Mouse (Mus musculus): ENCODE data around the gene Frat1. TPM values are rescaled to one million over a fixed set of nuclear protein-coding genes. Genes with fewer than 3 reads are reported as not detected.
A peak's percentile ranks its signal among the peaks of the same experiment; 100 is the strongest.
"Not testable (repeated sequence)": the region's sequence is repeated elsewhere in the genome, so short reads cannot be mapped to it uniquely, and the experiment has no call there.

Gene Frat1
- polyA plus RNA-seq, 1 experiment from 2014 or later = 31.4 TPM

GRCm38 (mm10) chr19:41842706-41843105 lies 12.9 kb downstream of the Frat1 start:
- Histone ChIP-seq H3K9me3 (ENCODE audit: control insufficient read depth, low read length) (no peaks in the 10 kb centered on the region), H3K27me3 (ENCODE audit: control insufficient read depth, insufficient read depth, low read length) (no peaks in the 10 kb centered on the region), H3K27ac (ENCODE audit: low read depth, low read length) (no peak overlapping the region), H3K36me3 (ENCODE audit: control insufficient read depth, insufficient read depth, low read length) (no peaks in the 10 kb centered on the region), H3K9ac (replicated peaks; ENCODE audit: low read depth, low read length) (no peak overlapping the region), H3K4me3 (ENCODE audit: low read depth, low read length) (no peak overlapping the region), H3K4me2 (ENCODE audit: low read depth, low read length) (no peak overlapping the region), H3K4me1 (ENCODE audit: control insufficient read depth, insufficient read depth, low read length) (peaks cover 10% of the 10 kb centered on the region)
- ATAC-seq (ENCODE audit: low read depth) = no peak
- WGBS = 90% methylated on average over 4 of the region's 4 CpGs

DNA sequence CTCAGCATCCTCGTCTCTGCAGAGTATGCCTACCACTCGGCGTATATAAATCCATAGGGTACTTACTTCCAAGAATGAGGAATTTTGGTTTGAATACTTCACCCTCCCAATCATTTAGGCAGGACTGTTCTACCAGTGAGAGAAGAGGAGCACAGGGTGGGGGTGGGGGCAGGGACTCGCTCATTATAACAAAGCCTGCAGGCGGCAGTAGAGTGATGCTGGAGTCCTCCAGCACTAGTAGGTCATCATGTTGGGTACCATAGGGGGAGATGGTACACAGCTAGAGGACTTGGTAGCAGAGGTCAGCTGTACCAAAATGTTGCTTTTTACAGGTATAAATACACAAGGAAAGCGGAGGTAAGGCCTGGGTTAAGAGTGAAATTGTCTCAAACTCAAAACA lies 14.6 kb downstream of the Frat1 start:
- H3K27me3 ChIP-seq (ENCODE audit: control insufficient read depth, insufficient read depth, low read length) = no peaks in the 10 kb centered on the region
- H3K4me3 ChIP-seq (ENCODE audit: low read depth, low read length) = no peak overlapping the region
- no peaks in the 10 kb centered on the region for H3K36me3 ChIP-seq (ENCODE audit: control insufficient read depth, insufficient read depth, low read length)
- H3K9ac ChIP-seq (replicated peaks; ENCODE audit: low read depth, low read length) = no peak overlapping the region
- no peak overlapping the region for H3K4me2 ChIP-seq (ENCODE audit: low read depth, low read length)
- H3K9me3 ChIP-seq (ENCODE audit: control insufficient read depth, low read length) = no peaks in the 10 kb centered on the region
- no peak overlapping the region for H3K27ac ChIP-seq (ENCODE audit: low read depth, low read length)
- no peak for ATAC-seq (ENCODE audit: low read depth)
- WGBS = 88% methylated on average over 6 of the region's 6 CpGs
- peaks cover 10% of the 10 kb centered on the region for H3K4me1 ChIP-seq (ENCODE audit: control insufficient read depth, insufficient read depth, low read length)

DNA sequence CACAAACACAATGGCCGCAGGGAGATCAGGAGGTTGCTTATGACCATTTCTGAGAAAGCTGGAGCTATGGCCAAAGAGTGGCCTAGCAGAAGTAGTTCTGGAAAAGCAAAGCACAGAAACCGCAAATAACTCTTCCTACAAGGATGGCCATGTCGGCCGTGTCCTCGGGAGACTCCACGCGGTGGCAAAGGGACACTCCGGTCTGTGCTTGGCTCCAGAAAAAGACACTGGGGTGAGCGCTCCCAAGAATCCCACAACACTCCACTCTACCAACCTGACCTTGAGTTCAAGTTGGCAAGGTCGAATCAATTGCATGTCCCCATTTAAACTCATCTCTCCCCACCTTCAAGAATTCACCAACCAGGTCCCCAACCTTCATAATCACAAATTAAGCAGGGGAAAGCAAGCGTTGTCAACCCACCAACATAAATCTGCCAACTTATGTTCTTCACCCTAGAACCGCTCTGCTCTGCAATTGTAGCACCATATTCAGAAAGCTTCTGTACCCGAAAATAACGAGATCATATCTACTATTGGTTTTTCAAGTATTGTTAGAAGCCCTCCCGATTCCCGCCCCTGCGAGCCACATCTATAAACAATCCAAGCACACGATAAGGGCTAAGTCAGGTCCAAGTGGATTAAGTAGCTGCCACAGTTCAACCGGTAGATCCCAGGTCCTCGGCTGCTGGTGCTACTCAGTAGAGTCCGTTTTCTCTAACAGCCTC lies 16.8 kb downstream of the Frat1 start:
- Histone ChIP-seq H3K27ac (ENCODE audit: low read depth, low read length) (peak overlapping the region; percentile 89), H3K4me2 (ENCODE audit: low read depth, low read length) (peak overlapping the region; percentile 91), H3K9ac (replicated peaks; ENCODE audit: low read depth, low read length) (peak overlapping the region; percentile 82), H3K4me1 (ENCODE audit: control insufficient read depth, insufficient read depth, low read length) (peaks cover 25% of the 10 kb centered on the region), H3K4me3 (ENCODE audit: low read depth, low read length) (peak overlapping the region; percentile 82), H3K9me3 (ENCODE audit: control insufficient read depth, low read length) (no peaks in the 10 kb centered on the region), H3K27me3 (ENCODE audit: control insufficient read depth, insufficient read depth, low read length) (no peaks in the 10 kb centered on the region), H3K36me3 (ENCODE audit: control insufficient read depth, insufficient read depth, low read length) (no peaks in the 10 kb centered on the region)
- ATAC-seq (ENCODE audit: low read depth) = no peak
- WGBS = 11% methylated on average over 21 of the region's 21 CpGs

- H3K36me3 ChIP-seq (ENCODE audit: control insufficient read depth, insufficient read depth, low read length) = no peaks in the 10 kb centered on the region
- H3K9me3 ChIP-seq (ENCODE audit: control insufficient read depth, low read length) = no peaks in the 10 kb centered on the region
- H3K27ac ChIP-seq (ENCODE audit: low read depth, low read length) = peak overlapping the region; percentile 89
- peak overlapping the region; percentile 91 for H3K4me2 ChIP-seq (ENCODE audit: low read depth, low read length)
- under 1% methylated on average over 58 of the region's 64 CpGs for WGBS
- peak; percentile 9 for ATAC-seq (ENCODE audit: low read depth)
- H3K4me3 ChIP-seq (ENCODE audit: low read depth, low read length) = peak overlapping the region; percentile 82
- no peaks in the 10 kb centered on the region for H3K27me3 ChIP-seq (ENCODE audit: control insufficient read depth, insufficient read depth, low read length)
- peak overlapping the region; percentile 82 for H3K9ac ChIP-seq (replicated peaks; ENCODE audit: low read depth, low read length)
- peaks cover 25% of the 10 kb centered on the region for H3K4me1 ChIP-seq (ENCODE audit: control insufficient read depth, insufficient read depth, low read length)
Observed at GRCm38 (mm10) chr19:41847091-41847581, 17.4 kb downstream of the Frat1 start.

DNA sequence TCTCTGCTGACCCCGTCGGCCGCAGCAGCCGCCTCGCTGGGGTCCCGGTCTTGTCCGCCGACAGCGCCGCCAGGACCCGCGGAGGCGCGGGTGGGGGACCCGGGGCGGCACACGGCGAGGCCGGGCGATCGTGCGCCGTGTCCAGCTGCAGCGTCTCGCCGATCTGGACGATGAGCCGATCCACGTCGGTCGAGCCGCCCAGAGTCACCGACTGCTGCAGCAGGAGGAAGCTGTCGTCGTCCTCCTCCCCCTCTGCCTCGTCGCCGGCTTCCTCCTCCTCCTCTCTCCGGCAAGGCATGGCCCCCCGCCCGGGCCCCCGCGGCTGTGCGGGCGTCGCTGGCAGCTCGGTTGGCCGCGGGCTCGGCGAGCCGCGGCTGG lies 17.8 kb downstream of the Frat1 start:
- Histone ChIP-seq H3K4me2 (ENCODE audit: low read depth, low read length) (peak overlapping the region; percentile 91), H3K27ac (ENCODE audit: low read depth, low read length) (peak overlapping the region; percentile 89), H3K9ac (replicated peaks; ENCODE audit: low read depth, low read length) (peak overlapping the region; percentile 82), H3K4me1 (ENCODE audit: control insufficient read depth, insufficient read depth, low read length) (peaks cover 25% of the 10 kb centered on the region), H3K4me3 (ENCODE audit: low read depth, low read length) (peak overlapping the region; percentile 82)
- not testable (repeated sequence) for H3K27me3 ChIP-seq (ENCODE audit: control insufficient read depth, insufficient read depth, low read length); H3K36me3 ChIP-seq (ENCODE audit: control insufficient read depth, insufficient read depth, low read length); H3K9me3 ChIP-seq (ENCODE audit: control insufficient read depth, low read length)
- peak; percentile 67 for ATAC-seq (ENCODE audit: low read depth)
- WGBS = under 1% methylated on average over 46 of the region's 53 CpGs

DNA sequence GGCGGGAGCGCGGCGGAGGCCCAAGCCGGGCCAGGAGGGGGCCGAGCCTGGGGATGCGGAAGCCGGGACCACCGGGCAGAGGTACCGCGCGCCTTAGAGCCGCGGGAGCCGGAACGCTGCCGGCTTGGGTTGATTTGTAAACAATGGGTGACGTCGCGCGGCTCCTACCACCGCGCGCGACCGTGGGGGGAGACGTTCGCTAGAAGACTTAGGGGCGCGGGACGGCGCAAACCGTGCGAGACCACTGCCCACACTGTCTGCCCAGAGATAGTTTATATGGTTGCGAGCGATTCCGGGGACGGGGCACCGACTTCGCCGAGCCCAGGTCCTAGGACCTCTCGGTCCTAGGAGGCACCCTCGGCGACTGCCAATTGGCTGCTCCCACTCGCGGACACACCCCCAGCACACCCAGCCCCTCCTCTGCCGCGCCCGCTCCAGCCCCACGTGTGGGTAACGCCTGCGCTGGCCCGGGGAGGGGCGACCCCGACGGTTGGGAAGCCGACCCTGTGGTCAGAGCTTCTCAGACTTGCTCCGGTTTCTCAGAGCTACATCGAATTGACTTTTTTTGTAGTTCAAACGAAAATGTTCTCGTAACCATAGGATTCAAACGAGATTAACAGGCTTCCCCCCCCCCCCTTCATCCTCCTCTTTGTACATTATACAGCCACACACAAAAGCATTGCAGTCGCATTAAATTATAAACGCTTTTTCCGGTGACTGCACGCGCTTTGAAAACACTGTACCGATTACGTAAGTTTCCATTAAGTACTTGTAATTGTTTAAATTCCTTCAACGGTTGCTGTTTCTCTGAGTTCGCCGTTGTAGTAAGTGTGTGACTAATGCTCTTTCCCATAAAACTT lies 18.5 kb downstream of the Frat1 start, which contains the start of gene Frat2:
Frat2 (minus strand) TSS at position 141 of the 860 bp plus-strand sequence.
- H3K4me1 ChIP-seq (ENCODE audit: control insufficient read depth, insufficient read depth, low read length) = peaks cover 25% of the 10 kb centered on the region
- H3K4me2 ChIP-seq (ENCODE audit: low read depth, low read length) = peak within 1 kb of the TSS; percentile 91
- 1% methylated on average over 68 of the region's 72 CpGs for WGBS

GRCm38 (mm10) chr19:41850021-41850718 lies 20.4 kb downstream of the Frat1 start:
- no peaks in the 10 kb centered on the region for H3K36me3 ChIP-seq (ENCODE audit: control insufficient read depth, insufficient read depth, low read length)
- H3K4me1 ChIP-seq (ENCODE audit: control insufficient read depth, insufficient read depth, low read length) = peaks cover 25% of the 10 kb centered on the region
- H3K27ac ChIP-seq (ENCODE audit: low read depth, low read length) = peak overlapping the region; percentile 94
- no peaks in the 10 kb centered on the region for H3K27me3 ChIP-seq (ENCODE audit: control insufficient read depth, insufficient read depth, low read length)
- 11% methylated on average over 6 of the region's 6 CpGs for WGBS
- no peak overlapping the region for H3K9ac ChIP-seq (replicated peaks; ENCODE audit: low read depth, low read length)
- no peak for ATAC-seq (ENCODE audit: low read depth)
- H3K4me2 ChIP-seq (ENCODE audit: low read depth, low read length) = peak overlapping the region; percentile 39; the same call in 1 of the 2 replicates
- no peak overlapping the region for H3K4me3 ChIP-seq (ENCODE audit: low read depth, low read length)
- H3K9me3 ChIP-seq (ENCODE audit: control insufficient read depth, low read length) = no peaks in the 10 kb centered on the region

More for the DNA sequence above, 18.5 kb downstream of the Frat1 start, which contains the start of gene Frat2:
- H3K9ac ChIP-seq (replicated peaks; ENCODE audit: low read depth, low read length) = peak within 1 kb of the TSS; percentile 82
- H3K4me3 ChIP-seq (ENCODE audit: low read depth, low read length) = peak within 1 kb of the TSS; percentile 82
- H3K9me3 ChIP-seq (ENCODE audit: control insufficient read depth, low read length) = no peaks in the 10 kb centered on the region
- no peaks in the 10 kb centered on the region for H3K36me3 ChIP-seq (ENCODE audit: control insufficient read depth, insufficient read depth, low read length)
- no peaks in the 10 kb centered on the region for H3K27me3 ChIP-seq (ENCODE audit: control insufficient read depth, insufficient read depth, low read length)
- peak within 1 kb of the TSS; percentile 89 for H3K27ac ChIP-seq (ENCODE audit: low read depth, low read length)
- peak; percentile 95 for ATAC-seq (ENCODE audit: low read depth)

GRCm38 (mm10) chr19:41850719-41851543 lies 21.2 kb downstream of the Frat1 start:
- no peaks in the 10 kb centered on the region for H3K27me3 ChIP-seq (ENCODE audit: control insufficient read depth, insufficient read depth, low read length)
- H3K9ac ChIP-seq (replicated peaks; ENCODE audit: low read depth, low read length) = peak overlapping the region; percentile 26; the same call in 1 of the 2 replicates
- peaks cover 23% of the 10 kb centered on the region for H3K4me1 ChIP-seq (ENCODE audit: control insufficient read depth, insufficient read depth, low read length)
- H3K4me2 ChIP-seq (ENCODE audit: low read depth, low read length) = peak overlapping the region; percentile 39
- H3K9me3 ChIP-seq (ENCODE audit: control insufficient read depth, low read length) = no peaks in the 10 kb centered on the region
- 12% methylated on average over 14 of the region's 14 CpGs for whole genome bisulfite sequencing
- no peak overlapping the region for H3K4me3 ChIP-seq (ENCODE audit: low read depth, low read length)
- H3K27ac ChIP-seq (ENCODE audit: low read depth, low read length) = peak overlapping the region; percentile 94
- H3K36me3 ChIP-seq (ENCODE audit: control insufficient read depth, insufficient read depth, low read length) = no peaks in the 10 kb centered on the region
- no peak for ATAC-seq (ENCODE audit: low read depth)
